Mouse (Mus musculus): Measurements from ENCODE around the gene Sapcd1. TPM values are rescaled to one million over a fixed set of nuclear protein-coding genes. Genes with fewer than 3 reads are reported as not detected.
A peak's percentile ranks its signal among the peaks of the same experiment; 100 is the strongest.

Sapcd1 gene
- polyA plus RNA-seq, 1 experiment from 2014 or later: 3.0 TPM

- no peak for ATAC-seq (replicated peaks; ENCODE audit: extremely low read depth, insufficient read depth, low FRiP score)
- Histone ChIP-seq H3K36me3 (ENCODE audit: control insufficient read depth, insufficient read depth) (peaks cover 8% of the 10 kb centered on the region), H3K4me3 (ENCODE audit: low read length) (no peak overlapping the region), H3K9me3 (replicated peaks; ENCODE audit: control insufficient read depth, low read length) (no peaks in the 10 kb centered on the region), H3K27me3 (ENCODE audit: control insufficient read depth, insufficient read depth, low read length) (no peaks in the 10 kb centered on the region), H3K27ac (ENCODE audit: low read length) (peak overlapping the region; percentile 98), H3K4me2 (ENCODE audit: low read depth, low read length) (peak overlapping the region; percentile 85), H3K4me1 (ENCODE audit: control insufficient read depth, insufficient read depth, low read length) (peaks cover 50% of the 10 kb centered on the region), H3K9ac (ENCODE audit: low read length) (peak overlapping the region; percentile 23)
- 22% methylated on average over 11 of the region's 11 CpGs for WGBS
Observed at GRCm38 (mm10) chr17:35048149-35048931, 20.5 kb upstream of the Sapcd1 start.

GRCm38 (mm10) chr17:35047688-35048087 lies 19.9 kb upstream of the Sapcd1 start:
- Histone ChIP-seq H3K36me3 (ENCODE audit: control insufficient read depth, insufficient read depth) (peaks cover 1% of the 10 kb centered on the region), H3K4me1 (ENCODE audit: control insufficient read depth, insufficient read depth, low read length) (peaks cover 46% of the 10 kb centered on the region), H3K9ac (ENCODE audit: low read length) (peak overlapping the region; percentile 23), H3K4me3 (ENCODE audit: low read length) (no peak overlapping the region), H3K27ac (ENCODE audit: low read length) (peak overlapping the region; percentile 98), H3K9me3 (replicated peaks; ENCODE audit: control insufficient read depth, low read length) (no peaks in the 10 kb centered on the region), H3K27me3 (ENCODE audit: control insufficient read depth, insufficient read depth, low read length) (no peaks in the 10 kb centered on the region), H3K4me2 (ENCODE audit: low read depth, low read length) (peak overlapping the region; percentile 27)
- 25% methylated on average over 1 of the region's 1 CpGs for WGBS
- no peak for ATAC-seq (replicated peaks; ENCODE audit: extremely low read depth, insufficient read depth, low FRiP score)

- Histone ChIP-seq H3K9me3 (replicated peaks; ENCODE audit: control insufficient read depth, low read length) (no peaks in the 10 kb centered on the region), H3K4me1 (ENCODE audit: control insufficient read depth, insufficient read depth, low read length) (peaks cover 39% of the 10 kb centered on the region), H3K36me3 (ENCODE audit: control insufficient read depth, insufficient read depth) (no peaks in the 10 kb centered on the region), H3K27me3 (ENCODE audit: control insufficient read depth, insufficient read depth, low read length) (no peaks in the 10 kb centered on the region), H3K4me3 (ENCODE audit: low read length) (peak within 1 kb of the TSS; percentile 72), H3K27ac (ENCODE audit: low read length) (peak within 1 kb of the TSS; percentile 98), H3K9ac (ENCODE audit: low read length) (peak within 1 kb of the TSS; percentile 96), H3K4me2 (ENCODE audit: low read depth, low read length) (peak within 1 kb of the TSS; percentile 99)
- peak; percentile 94 for ATAC-seq (replicated peaks; ENCODE audit: extremely low read depth, insufficient read depth, low FRiP score)
- WGBS: 3% methylated on average over 33 of the region's 33 CpGs
Observed at GRCm38 (mm10) chr17:35046681-35047455, 19.1 kb upstream of the Sapcd1 start, which contains the start of gene Msh5. Msh5 (minus strand) TSS chr17:35046745.

- Histone ChIP-seq H3K4me3 (ENCODE audit: low read length) (peak overlapping the region; percentile 72), H3K36me3 (ENCODE audit: control insufficient read depth, insufficient read depth) (no peaks in the 10 kb centered on the region), H3K4me2 (ENCODE audit: low read depth, low read length) (peak overlapping the region; percentile 99), H3K27me3 (ENCODE audit: control insufficient read depth, insufficient read depth, low read length) (no peaks in the 10 kb centered on the region), H3K4me1 (ENCODE audit: control insufficient read depth, insufficient read depth, low read length) (peaks cover 39% of the 10 kb centered on the region), H3K9ac (ENCODE audit: low read length) (peak overlapping the region; percentile 96), H3K9me3 (replicated peaks; ENCODE audit: control insufficient read depth, low read length) (no peaks in the 10 kb centered on the region), H3K27ac (ENCODE audit: low read length) (peak overlapping the region; percentile 94)
- 2% methylated on average over 46 of the region's 48 CpGs for WGBS
- ATAC-seq (replicated peaks; ENCODE audit: extremely low read depth, insufficient read depth, low FRiP score): no peak
Observed at GRCm38 (mm10) chr17:35045807-35046680, 18.2 kb upstream of the Sapcd1 start.

GRCm38 (mm10) chr17:35044904-35045806 lies 17.3 kb upstream of the Sapcd1 start:
- Histone ChIP-seq H3K27ac (ENCODE audit: low read length) (peak overlapping the region; percentile 94), H3K4me1 (ENCODE audit: control insufficient read depth, insufficient read depth, low read length) (peaks cover 39% of the 10 kb centered on the region), H3K27me3 (ENCODE audit: control insufficient read depth, insufficient read depth, low read length) (no peaks in the 10 kb centered on the region), H3K4me3 (ENCODE audit: low read length) (peak overlapping the region; percentile 72), H3K4me2 (ENCODE audit: low read depth, low read length) (peak overlapping the region; percentile 99), H3K36me3 (ENCODE audit: control insufficient read depth, insufficient read depth) (no peaks in the 10 kb centered on the region), H3K9ac (ENCODE audit: low read length) (peak overlapping the region; percentile 96), H3K9me3 (replicated peaks; ENCODE audit: control insufficient read depth, low read length) (no peaks in the 10 kb centered on the region)
- no peak for ATAC-seq (replicated peaks; ENCODE audit: extremely low read depth, insufficient read depth, low FRiP score)
- 56% methylated on average over 7 of the region's 7 CpGs for WGBS

- H3K27me3 ChIP-seq (ENCODE audit: control insufficient read depth, insufficient read depth, low read length): no peaks in the 10 kb centered on the region
- peaks cover 31% of the 10 kb centered on the region for H3K4me1 ChIP-seq (ENCODE audit: control insufficient read depth, insufficient read depth, low read length)
- no peaks in the 10 kb centered on the region for H3K9me3 ChIP-seq (replicated peaks; ENCODE audit: control insufficient read depth, low read length)
- no peak overlapping the region for H3K4me2 ChIP-seq (ENCODE audit: low read depth, low read length)
- H3K27ac ChIP-seq (ENCODE audit: low read length): peak overlapping the region; percentile 94
- H3K36me3 ChIP-seq (ENCODE audit: control insufficient read depth, insufficient read depth): no peaks in the 10 kb centered on the region
- ATAC-seq (replicated peaks; ENCODE audit: extremely low read depth, insufficient read depth, low FRiP score): no peak
- H3K4me3 ChIP-seq (ENCODE audit: low read length): no peak overlapping the region
- 64% methylated on average over 4 of the region's 4 CpGs for WGBS
- H3K9ac ChIP-seq (ENCODE audit: low read length): no peak overlapping the region
Observed at GRCm38 (mm10) chr17:35043794-35044193, 16.0 kb upstream of the Sapcd1 start.

GRCm38 (mm10) chr17:35039121-35039873 lies 11.5 kb upstream of the Sapcd1 start:
- Histone ChIP-seq H3K4me3 (ENCODE audit: low read length) (no peak overlapping the region), H3K27me3 (ENCODE audit: control insufficient read depth, insufficient read depth, low read length) (no peaks in the 10 kb centered on the region), H3K36me3 (ENCODE audit: control insufficient read depth, insufficient read depth) (no peaks in the 10 kb centered on the region), H3K27ac (ENCODE audit: low read length) (no peak overlapping the region), H3K4me1 (ENCODE audit: control insufficient read depth, insufficient read depth, low read length) (peaks cover 2% of the 10 kb centered on the region; the same call in 1 of the 2 replicates), H3K9me3 (replicated peaks; ENCODE audit: control insufficient read depth, low read length) (no peaks in the 10 kb centered on the region), H3K4me2 (ENCODE audit: low read depth, low read length) (no peak overlapping the region), H3K9ac (ENCODE audit: low read length) (no peak overlapping the region)
- WGBS: 80% methylated on average over 11 of the region's 11 CpGs
- no peak for ATAC-seq (replicated peaks; ENCODE audit: extremely low read depth, insufficient read depth, low FRiP score)

Measured in heart, embryonic 16.5 days (tissue).